Mouse (Mus musculus) myocyte (in vitro differentiated cells): ENCODE measurements around the gene Cgn.

ENCODE experiments used
- CEBPB ChIP-seq: IDR thresholded peaks from 2 replicates; pipeline ENCODE4 v1.6.1; 2011; ENCODE audit warnings: mild to moderate bottlenecking, moderate library complexity; ENCODE audit not compliant: poor library complexity, insufficient read depth, severe bottlenecking
- MAX ChIP-seq: IDR thresholded peaks from one replicate; pipeline ENCODE4 v1.6.1; 2011; ENCODE audit warnings: low read depth, mild to moderate bottlenecking, control low read depth
- POLR2A ChIP-seq: IDR thresholded peaks from one replicate; pipeline ENCODE4 v1.6.1; 2011; ENCODE audit warnings: low read depth, mild to moderate bottlenecking, control low read depth, moderate library complexity; ENCODE audit not compliant: insufficient read length
- POLR2AphosphoS2 ChIP-seq: IDR thresholded peaks from one replicate; pipeline ENCODE4 v1.6.1; 2011; ENCODE audit warnings: low read depth, control low read depth; ENCODE audit not compliant: insufficient read length
- REST ChIP-seq: IDR thresholded peaks from one replicate; pipeline ENCODE4 v1.6.1; 2011; ENCODE audit warnings: mild to moderate bottlenecking, control low read depth, moderate library complexity; ENCODE audit not compliant: insufficient read depth, insufficient read length
- TCF12 ChIP-seq: IDR thresholded peaks from one replicate; pipeline ENCODE4 v1.6.1; 2011; ENCODE audit warnings: mild to moderate bottlenecking, control low read depth; ENCODE audit not compliant: poor library complexity, insufficient read depth, severe bottlenecking

DNA sequence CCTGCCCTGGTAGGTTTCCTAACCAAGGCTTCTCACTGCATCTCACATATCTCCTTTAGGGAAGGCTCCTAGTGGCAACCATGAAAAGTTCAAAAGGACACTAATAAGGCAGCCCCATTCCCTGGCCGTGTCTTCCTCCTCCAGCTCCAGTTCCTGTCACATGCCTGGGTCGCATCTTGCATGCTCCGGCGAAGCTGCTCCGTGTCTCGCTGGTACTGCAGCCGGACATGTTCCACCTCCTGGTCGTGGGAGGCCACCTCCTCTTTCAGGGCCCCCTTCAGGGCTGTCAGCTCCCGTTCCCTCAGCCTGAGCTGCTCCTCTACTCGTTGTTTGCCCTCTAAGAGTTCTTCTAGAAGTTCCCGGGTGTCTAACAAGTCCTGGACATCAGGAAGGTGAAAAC is 12.3 kb downstream of the Cgn start:
- no peak for TF ChIP-seq CEBPB
- no peak for TF ChIP-seq POLR2A
- TF ChIP-seq MAX = no peak
- TF ChIP-seq POLR2AphosphoS2 = no peak
- no peak for TF ChIP-seq TCF12
- TF ChIP-seq REST = no peak
